Mouse (Mus musculus) forebrain, postnatal 0 days (tissue): Measurements from ENCODE around the gene Eif4g3. TPM values are rescaled to one million over a fixed set of nuclear protein-coding genes. Genes with fewer than 3 reads are reported as not detected.

Source experiments
- ATAC-seq: fragments of 200-750 bp; cut with Nextera tagmentation; 2 replicates; pipeline ENCODE4 v1.8.0; 2017; ENCODE audit warnings: mild to moderate bottlenecking, moderate library complexity
- DNase-seq: peaks from one replicate; pipeline ENCODE4 v3.0.0-alpha.2; 2015
- H3K27ac ChIP-seq: fragments of 300-500 bp; sonication (generic); 2 replicates; pipeline ENCODE4 v1.5.1; 2014; ENCODE audit warnings: low read depth, mild to moderate bottlenecking, antibody characterized with exemption, low read length, moderate library complexity, mixed read lengths
- H3K27me3 ChIP-seq: fragments of 300-500 bp; sonication (generic); 2 replicates; pipeline ENCODE4 v1.6.1; 2014; ENCODE audit warnings: mild to moderate bottlenecking, low read length, mixed read lengths; ENCODE audit not compliant: insufficient read depth
- H3K36me3 ChIP-seq: fragments of 300-500 bp; sonication (generic); 2 replicates; pipeline ENCODE4 v1.6.1; 2014; ENCODE audit warnings: mild to moderate bottlenecking, moderate library complexity; ENCODE audit not compliant: insufficient read depth
- H3K4me1 ChIP-seq: fragments of 300-500 bp; sonication (generic); 2 replicates; pipeline ENCODE4 v1.6.1; 2014; ENCODE audit warnings: antibody characterized with exemption; ENCODE audit not compliant: insufficient read depth
- H3K4me2 ChIP-seq: fragments of 300-500 bp; sonication (generic); 2 replicates; pipeline ENCODE4 v1.6.1; 2014; ENCODE audit warnings: low read depth, mild to moderate bottlenecking, moderate library complexity
- H3K4me3 ChIP-seq: fragments of 300-500 bp; sonication (generic); 2 replicates; pipeline ENCODE4 v1.5.1; 2014; ENCODE audit warnings: low read depth, low read length, mixed read lengths
- H3K9ac ChIP-seq: fragments of 300-500 bp; sonication (generic); 2 replicates; pipeline ENCODE4 v1.6.1; 2014; ENCODE audit warnings: mild to moderate bottlenecking
- H3K9me3 ChIP-seq: fragments of 300-500 bp; sonication (generic); 2 replicates; pipeline ENCODE4 v1.6.1; 2016; ENCODE audit warnings: low read length
- CTCF ChIP-seq: sonication (generic); IDR thresholded peaks from 2 replicates; pipeline ENCODE4 v1.5.1; 2016; ENCODE audit warnings: antibody characterized with exemption, control low read depth, low read depth
- WGBS: fragments of 180-500 bp; shearing (Covaris S2); extraction: QIAGEN DNeasy Blood & Tissue Kit; methylation state at CpG from one replicate; pipeline ENCODE4 v1.1.7; 2014; 5-methylcytosine and 5-hydroxymethylcytosine counted together
- polyA plus RNA-seq: library from polyadenylated mRNA; unstranded; fragments of >200 nt; fragmentation: Nextera tagmentation; extraction: Ambion mirVana; gene quantifications from 2 replicates; pipeline ENCODE4 v1.2.1, GENCODE M21; 2015
- total RNA-seq: library from RNA; depleted of rRNA; stranded (reverse); fragments of >200 nt; gene quantifications from 2 replicates; pipeline ENCODE4 v1.2.3, GENCODE M21; 2014; rRNA removed

The Eif4g3 gene
- total RNA-seq = 61.9 and 67.0 TPM in 2 replicates
- polyA plus RNA-seq = 28.8 and 38.4 TPM in 2 replicates

DNA sequence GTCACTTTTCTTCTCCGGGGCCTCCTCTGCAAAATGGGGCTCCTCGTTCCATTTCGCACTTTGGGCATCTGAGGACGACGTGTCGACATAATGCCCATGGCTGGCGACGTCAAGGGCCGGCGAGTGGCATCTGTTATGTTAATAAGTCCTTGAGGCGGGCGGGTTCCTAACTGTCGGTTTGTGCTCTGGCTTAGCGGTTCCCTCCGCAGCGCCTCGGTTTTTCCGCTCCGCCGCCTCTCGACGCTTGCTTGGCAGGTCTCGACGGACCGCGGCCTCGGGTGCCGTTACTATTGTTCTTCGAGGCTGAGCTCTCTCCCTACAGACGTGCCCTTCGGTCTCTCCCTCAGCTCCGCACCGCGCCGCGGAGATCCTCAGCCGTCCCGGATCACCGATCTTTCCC, at the start of gene Eif4g3:
Eif4g3 (plus strand) TSS at position 133 of the 400 bp plus-strand sequence.
- ATAC-seq (peak; percentile 60; the same call in 1 of the 2 replicates), DNase-seq (no peak)
- Histone ChIP-seq H3K4me2 (peak within 1 kb of the TSS; percentile 81), H3K27ac (peak within 1 kb of the TSS; percentile 94), H3K27me3 (no peaks in the 10 kb centered on the region), H3K4me3 (peak within 1 kb of the TSS; percentile 94), H3K36me3 (peaks cover under 1% of the 10 kb centered on the region; the same call in 1 of the 2 replicates), H3K9me3 (no peaks in the 10 kb centered on the region), H3K4me1 (peaks cover 20% of the 10 kb centered on the region), H3K9ac (peak within 1 kb of the TSS; percentile 99)
- 0 out of 2 replicates have a peak, but pooled peaks have one; percentile 8 for TF ChIP-seq CTCF
- WGBS = 1% methylated on average over 39 of the region's 39 CpGs

DNA sequence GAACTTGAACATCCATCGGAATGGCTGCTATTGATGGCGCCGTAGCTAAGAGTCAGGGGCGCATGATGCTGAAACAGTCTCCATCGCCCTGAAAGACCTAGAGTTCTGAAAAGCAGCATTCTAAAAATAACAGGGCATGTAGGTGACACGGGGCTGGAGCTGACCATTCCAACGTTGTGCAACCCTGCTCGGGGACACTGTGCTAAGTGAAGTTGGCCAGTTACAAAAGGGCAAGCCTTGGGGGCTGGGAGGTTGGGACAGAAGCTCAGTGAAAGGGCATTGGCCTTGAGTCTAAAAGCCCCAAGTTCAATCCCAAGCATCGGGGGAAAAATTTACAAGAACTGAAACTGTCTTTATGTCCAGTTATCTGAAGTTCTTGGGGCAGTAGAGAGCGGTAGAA, 49.3 kb upstream of the Eif4g3 start:
- Histone ChIP-seq H3K27ac (no peak overlapping the region), H3K4me2 (no peak overlapping the region), H3K4me3 (no peak overlapping the region), H3K36me3 (peaks cover 20% of the 10 kb centered on the region; the same call in 1 of the 2 replicates), H3K9ac (no peak overlapping the region), H3K4me1 (peaks cover 9% of the 10 kb centered on the region; the same call in 1 of the 2 replicates), H3K9me3 (no peaks in the 10 kb centered on the region), H3K27me3 (no peaks in the 10 kb centered on the region)
- TF ChIP-seq CTCF = no peak
- DNase-seq = no peak
- 89% methylated on average over 10 of the region's 10 CpGs for WGBS
- no peak for ATAC-seq

DNA sequence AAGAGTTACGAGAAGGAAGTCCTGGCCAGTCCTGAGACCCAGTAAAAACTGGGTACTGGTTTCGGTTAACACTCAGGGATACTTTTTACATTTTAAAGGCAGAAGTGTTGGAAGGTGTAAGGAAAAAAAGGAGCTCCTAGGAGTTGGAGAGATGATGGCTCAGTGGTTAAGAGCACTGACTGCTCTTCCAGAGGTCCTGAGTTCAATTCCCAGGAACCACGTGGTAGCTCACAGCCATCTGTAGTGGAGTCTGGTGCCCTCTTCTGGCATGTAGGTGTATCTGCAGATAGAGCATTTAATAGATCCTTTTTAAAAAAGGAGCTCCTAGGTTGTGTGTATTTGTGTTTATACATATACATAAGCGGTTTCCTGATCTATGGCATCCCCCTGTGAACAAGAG, 47.4 kb upstream of the Eif4g3 start:
- Histone ChIP-seq H3K27me3 (no peaks in the 10 kb centered on the region), H3K27ac (no peak overlapping the region), H3K4me1 (peaks cover 9% of the 10 kb centered on the region; the same call in 1 of the 2 replicates), H3K36me3 (peaks cover 17% of the 10 kb centered on the region), H3K9me3 (no peaks in the 10 kb centered on the region), H3K4me2 (no peak overlapping the region), H3K4me3 (no peak overlapping the region), H3K9ac (no peak overlapping the region)
- ATAC-seq (no peak), DNase-seq (no peak)
- WGBS = 75% methylated on average over 4 of the region's 4 CpGs
- peak; percentile 61 for TF ChIP-seq CTCF

GRCm38 (mm10) chr4:137946419-137946818, 46.4 kb upstream of the Eif4g3 start:
- H3K4me2 ChIP-seq = no peak overlapping the region
- peaks cover 9% of the 10 kb centered on the region; the same call in 1 of the 2 replicates for H3K4me1 ChIP-seq
- H3K27ac ChIP-seq = no peak overlapping the region
- 87% methylated on average over 11 of the region's 11 CpGs for WGBS
- no peak for TF ChIP-seq CTCF
- no peaks in the 10 kb centered on the region for H3K9me3 ChIP-seq
- peaks cover 23% of the 10 kb centered on the region for H3K36me3 ChIP-seq
- DNase-seq (no peak), ATAC-seq (no peak)
- no peak overlapping the region for H3K9ac ChIP-seq
- no peak overlapping the region for H3K4me3 ChIP-seq
- H3K27me3 ChIP-seq = no peaks in the 10 kb centered on the region

- Histone ChIP-seq H3K36me3 (peaks cover 35% of the 10 kb centered on the region), H3K27me3 (no peaks in the 10 kb centered on the region), H3K9ac (no peak overlapping the region), H3K9me3 (no peaks in the 10 kb centered on the region), H3K4me2 (no peak overlapping the region), H3K4me1 (no peaks in the 10 kb centered on the region), H3K4me3 (no peak overlapping the region), H3K27ac (no peak overlapping the region)
- ATAC-seq = 0 out of 2 replicates have a peak, but pooled peaks have one; percentile 29
- peak; percentile 85 for DNase-seq
- WGBS = 27% methylated on average over 4 of the region's 4 CpGs
- peak; percentile 89 for TF ChIP-seq CTCF
Observed at GRCm38 (mm10) chr4:137952840-137953239, 40.0 kb upstream of the Eif4g3 start.

DNA sequence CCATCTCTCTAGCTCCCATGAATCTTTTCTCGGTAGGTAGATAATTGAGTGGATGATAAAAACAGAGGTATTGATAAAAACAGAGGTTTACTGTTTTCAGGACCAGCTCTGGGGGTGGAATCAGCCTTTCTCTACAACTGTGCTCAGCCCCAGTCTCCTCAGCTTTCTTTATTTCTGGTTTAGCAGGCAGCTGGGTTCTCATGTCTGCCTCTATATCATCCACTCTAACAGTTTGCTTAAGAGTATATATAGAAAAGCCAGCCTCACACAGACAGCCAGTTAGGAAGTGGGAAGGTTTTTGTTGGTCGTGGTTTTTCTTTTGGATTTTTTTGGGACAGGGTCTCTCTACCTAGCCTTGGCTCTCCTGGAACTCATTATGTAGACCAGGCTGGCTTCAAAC, 38.6 kb upstream of the Eif4g3 start:
- H3K4me3 ChIP-seq = no peak overlapping the region
- no peak for DNase-seq
- no peak overlapping the region for H3K9ac ChIP-seq
- H3K9me3 ChIP-seq = no peaks in the 10 kb centered on the region
- WGBS = 79% methylated on average over 2 of the region's 2 CpGs
- H3K27me3 ChIP-seq = no peaks in the 10 kb centered on the region
- no peak overlapping the region for H3K4me2 ChIP-seq
- TF ChIP-seq CTCF = no peak
- H3K27ac ChIP-seq = no peak overlapping the region
- no peaks in the 10 kb centered on the region for H3K4me1 ChIP-seq
- H3K36me3 ChIP-seq = peaks cover 44% of the 10 kb centered on the region
- no peak for ATAC-seq

GRCm38 (mm10) chr4:137954926-137955396, 37.9 kb upstream of the Eif4g3 start:
- no peaks in the 10 kb centered on the region for H3K27me3 ChIP-seq
- H3K9me3 ChIP-seq = 0 out of 2 replicates have a peak, but pooled peaks cover 3% of the 10 kb centered on the region

More at GRCm38 (mm10) chr4:137954926-137955396, 37.9 kb upstream of the Eif4g3 start:
- ATAC-seq (no peak), DNase-seq (no peak)
- Histone ChIP-seq H3K4me1 (no peaks in the 10 kb centered on the region), H3K4me3 (no peak overlapping the region), H3K4me2 (no peak overlapping the region), H3K9ac (no peak overlapping the region), H3K27ac (no peak overlapping the region), H3K36me3 (peaks cover 44% of the 10 kb centered on the region)
- WGBS = 86% methylated on average over 8 of the region's 8 CpGs
- peak; percentile 47 for TF ChIP-seq CTCF
